Mouse (Mus musculus) heart, adult 2 months (tissue): ENCODE data around the gene Chrd.

Source experiments
- CTCF ChIP-seq: fragments of 200-600 bp; IDR thresholded peaks from 2 replicates; pipeline ENCODE4 v1.8.1; 2022; ENCODE audit warnings: antibody characterized with exemption, mild to moderate bottlenecking, moderate library complexity
- EP300 ChIP-seq: fragments of 200-500 bp; IDR thresholded peaks from 2 replicates; pipeline ENCODE4 v1.6.1; 2011; ENCODE audit warnings: low read depth, low read length, control low read depth; ENCODE audit not compliant: insufficient read depth
- POLR2A ChIP-seq: fragments of 200-500 bp; IDR thresholded peaks from 2 replicates; pipeline ENCODE4 v1.6.1; 2011; ENCODE audit warnings: mild to moderate bottlenecking, low read depth, low read length, control low read depth; ENCODE audit not compliant: insufficient read depth

DNA sequence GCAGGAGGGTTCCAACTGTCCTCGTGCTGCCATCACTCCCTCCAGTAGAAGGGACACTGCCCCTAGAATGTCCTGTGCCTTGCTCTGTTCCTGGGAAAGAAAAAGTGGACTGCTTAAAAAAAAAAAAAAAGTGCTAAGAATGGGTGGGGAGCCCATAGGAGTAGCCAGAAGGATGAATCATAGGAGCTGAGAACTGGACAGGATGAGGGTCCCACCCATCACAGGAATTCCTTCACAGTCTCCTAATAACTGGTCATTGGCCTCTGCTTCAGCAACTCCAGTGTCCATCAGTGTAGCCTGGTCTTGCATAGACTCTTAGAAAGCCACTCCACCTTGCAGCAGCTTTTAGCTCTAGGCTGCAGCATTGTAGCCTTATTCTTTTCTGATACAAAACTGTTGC lies 6.5 kb upstream of the Chrd start:
- no peak for TF ChIP-seq POLR2A
- no peak for TF ChIP-seq CTCF
- TF ChIP-seq EP300 = no peak
